Mouse (Mus musculus) embryonic facial prominence, embryonic 11.5 days (tissue): ENCODE data around the gene Utrn. TPM values are rescaled to one million over a fixed set of nuclear protein-coding genes. Genes with fewer than 3 reads are reported as not detected.

Experiments
- ATAC-seq: fragments of 200-750 bp; cut with Nextera tagmentation; replicated peaks from 2 replicates; pipeline ENCODE4 v1.8.0; 2017; ENCODE audit warnings: low read depth; ENCODE audit not compliant: insufficient number of reproducible peaks, low FRiP score, low TSS enrichment
- DNase-seq: peaks from one replicate; pipeline ENCODE4 v3.0.0-alpha.2; 2015; ENCODE audit warnings: low spot score
- H3K27ac ChIP-seq: fragments of 300-500 bp; sonication (generic); replicated peaks from 2 replicates; pipeline ENCODE4 v1.5.1; 2014; ENCODE audit warnings: mild to moderate bottlenecking, low read depth, low read length, control low read depth
- H3K27me3 ChIP-seq: fragments of 300-500 bp; sonication (generic); 2 replicates; pipeline ENCODE4 v1.6.1; 2014; ENCODE audit warnings: mild to moderate bottlenecking, low read length, moderate library complexity, mixed read lengths; ENCODE audit not compliant: control insufficient read depth, insufficient read depth
- H3K36me3 ChIP-seq: fragments of 300-500 bp; sonication (generic); replicated peaks from 2 replicates; pipeline ENCODE4 v1.6.1; 2014; ENCODE audit warnings: low read depth, mild to moderate bottlenecking, low read length, moderate library complexity, mixed read lengths; ENCODE audit not compliant: control insufficient read depth, insufficient read depth
- H3K4me1 ChIP-seq: fragments of 300-500 bp; sonication (generic); 2 replicates; pipeline ENCODE4 v1.6.1; 2014; ENCODE audit warnings: low read length, mixed read lengths; ENCODE audit not compliant: control insufficient read depth, insufficient read depth
- H3K4me2 ChIP-seq: fragments of 300-500 bp; sonication (generic); 2 replicates; pipeline ENCODE4 v1.6.1; 2014; ENCODE audit warnings: low read depth, mild to moderate bottlenecking, control low read depth, low read length, moderate library complexity
- H3K4me3 ChIP-seq: fragments of 300-500 bp; sonication (generic); 2 replicates; pipeline ENCODE4 v1.5.1; 2014; ENCODE audit warnings: low read depth, low read length, control low read depth
- H3K9ac ChIP-seq: fragments of 300-500 bp; sonication (generic); replicated peaks from 2 replicates; pipeline ENCODE4 v1.6.1; 2014; ENCODE audit warnings: mild to moderate bottlenecking, control low read depth, low read length
- H3K9me3 ChIP-seq: fragments of 300-500 bp; sonication (generic); replicated peaks from 2 replicates; pipeline ENCODE4 v1.6.1; 2016; ENCODE audit warnings: mild to moderate bottlenecking, low read length, inconsistent platforms, mixed read lengths; ENCODE audit not compliant: control insufficient read depth
- WGBS: fragments of 180-500 bp; shearing (Covaris S2); extraction: QIAGEN DNeasy Blood & Tissue Kit; methylation state at CpG from one replicate; pipeline ENCODE4 v1.1.7; 2014; 5-methylcytosine and 5-hydroxymethylcytosine counted together
- polyA plus RNA-seq: library from polyadenylated mRNA; unstranded; fragments of >200 nt; fragmentation: Nextera tagmentation; extraction: Ambion mirVana; gene quantifications from 2 replicates; pipeline ENCODE4 v1.2.1, GENCODE M21; 2014

The Utrn gene
- polyA plus RNA-seq, 1 experiment from 2014 or later = 47.4 TPM

DNA sequence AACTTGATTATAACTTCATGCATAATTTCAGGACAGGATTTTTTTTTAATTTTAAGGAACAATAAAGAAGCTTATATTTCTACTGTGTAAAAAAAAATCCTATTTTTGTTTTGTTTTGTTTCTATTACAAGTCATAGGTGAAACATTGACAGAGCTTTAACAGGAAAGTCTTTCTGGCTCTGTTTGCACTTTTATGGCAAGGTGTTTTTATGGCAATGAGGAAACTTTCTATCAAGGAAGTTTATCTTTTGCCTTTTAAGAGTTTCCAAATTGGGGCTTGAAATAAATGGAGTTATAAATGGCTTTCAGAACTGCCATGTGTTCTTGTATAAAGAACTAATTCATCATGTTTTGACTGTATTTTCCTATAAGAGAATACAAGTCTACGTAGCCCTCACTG lies 385.7 kb downstream of the Utrn start:
- Histone ChIP-seq H3K4me2 (no peak overlapping the region), H3K9me3 (no peaks in the 10 kb centered on the region), H3K27me3 (no peaks in the 10 kb centered on the region), H3K36me3 (no peaks in the 10 kb centered on the region), H3K9ac (no peak overlapping the region), H3K27ac (no peak overlapping the region), H3K4me1 (no peaks in the 10 kb centered on the region), H3K4me3 (no peak overlapping the region)
- ATAC-seq (no peak), DNase-seq (no peak)
- WGBS = 74% methylated on average over 1 of the region's 1 CpGs

- no peaks in the 10 kb centered on the region for H3K36me3 ChIP-seq
- ATAC-seq (no peak), DNase-seq (no peak)
- no peaks in the 10 kb centered on the region for H3K4me1 ChIP-seq
- no peaks in the 10 kb centered on the region for H3K27me3 ChIP-seq
- H3K9me3 ChIP-seq = no peaks in the 10 kb centered on the region
- H3K9ac ChIP-seq = no peak overlapping the region
- H3K4me3 ChIP-seq = no peak overlapping the region
- 87% methylated on average over 3 of the region's 3 CpGs for WGBS
- no peak overlapping the region for H3K27ac ChIP-seq
- H3K4me2 ChIP-seq = no peak overlapping the region
Observed at GRCm38 (mm10) chr10:12482975-12483374, 386.2 kb downstream of the Utrn start.

- DNase-seq (peak; percentile 47), ATAC-seq (no peak)
- Histone ChIP-seq H3K27ac (no peak overlapping the region), H3K4me2 (no peak overlapping the region), H3K9ac (no peak overlapping the region), H3K9me3 (no peaks in the 10 kb centered on the region), H3K27me3 (no peaks in the 10 kb centered on the region), H3K4me1 (no peaks in the 10 kb centered on the region), H3K36me3 (no peaks in the 10 kb centered on the region), H3K4me3 (no peak overlapping the region)
- WGBS = 55% methylated on average over 14 of the region's 14 CpGs
Observed at GRCm38 (mm10) chr10:12474850-12475621, 394.1 kb downstream of the Utrn start.

- Histone ChIP-seq H3K4me1 (no peaks in the 10 kb centered on the region), H3K4me3 (no peak overlapping the region), H3K36me3 (no peaks in the 10 kb centered on the region), H3K27ac (no peak overlapping the region), H3K9me3 (no peaks in the 10 kb centered on the region), H3K4me2 (no peak overlapping the region), H3K9ac (no peak overlapping the region), H3K27me3 (no peaks in the 10 kb centered on the region)
- WGBS = 69% methylated on average over 5 of the region's 5 CpGs
- ATAC-seq (no peak), DNase-seq (no peak)
Observed at GRCm38 (mm10) chr10:12469391-12470057, 399.6 kb downstream of the Utrn start.

DNA sequence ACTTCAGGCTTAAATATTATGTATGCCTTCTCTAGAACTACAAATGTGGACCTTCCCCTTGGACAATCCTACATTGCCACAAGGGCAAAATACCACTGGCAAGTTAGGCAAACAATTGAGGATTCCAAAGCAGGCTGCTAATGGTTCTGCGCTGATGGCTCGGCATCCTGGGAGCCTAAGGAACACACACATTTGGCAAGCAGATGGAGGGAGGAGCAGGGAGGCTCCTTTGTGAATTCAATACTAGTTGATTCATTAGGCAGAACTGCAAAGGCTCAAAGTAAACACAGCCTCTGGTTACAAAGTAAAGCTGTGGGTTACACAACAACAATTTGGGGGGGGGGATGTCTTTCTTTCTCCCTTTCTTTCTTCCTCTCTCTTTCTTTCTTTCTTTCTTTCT lies 401.6 kb downstream of the Utrn start:
- no peak overlapping the region for H3K4me3 ChIP-seq

GRCm38 (mm10) chr10:12460945-12461344 lies 408.2 kb downstream of the Utrn start:
- no peaks in the 10 kb centered on the region for H3K9me3 ChIP-seq
- no peaks in the 10 kb centered on the region for H3K4me1 ChIP-seq
- no peak overlapping the region for H3K27ac ChIP-seq
- no peak overlapping the region for H3K9ac ChIP-seq
- no peaks in the 10 kb centered on the region for H3K27me3 ChIP-seq
- no peak overlapping the region for H3K4me2 ChIP-seq
- DNase-seq (no peak), ATAC-seq (no peak)
- H3K4me3 ChIP-seq = no peak overlapping the region
- H3K36me3 ChIP-seq = no peaks in the 10 kb centered on the region; the same call in 1 of the 2 replicates

More for the DNA sequence above, 401.6 kb downstream of the Utrn start:
- H3K27ac ChIP-seq = no peak overlapping the region
- H3K27me3 ChIP-seq = no peaks in the 10 kb centered on the region
- H3K9ac ChIP-seq = no peak overlapping the region
- no peaks in the 10 kb centered on the region; the same call in 1 of the 2 replicates for H3K36me3 ChIP-seq
- 23% methylated on average over 2 of the region's 2 CpGs for WGBS
- no peaks in the 10 kb centered on the region for H3K4me1 ChIP-seq
- DNase-seq (peak; percentile 48), ATAC-seq (no peak)
- no peaks in the 10 kb centered on the region for H3K9me3 ChIP-seq
- no peak overlapping the region for H3K4me2 ChIP-seq

DNA sequence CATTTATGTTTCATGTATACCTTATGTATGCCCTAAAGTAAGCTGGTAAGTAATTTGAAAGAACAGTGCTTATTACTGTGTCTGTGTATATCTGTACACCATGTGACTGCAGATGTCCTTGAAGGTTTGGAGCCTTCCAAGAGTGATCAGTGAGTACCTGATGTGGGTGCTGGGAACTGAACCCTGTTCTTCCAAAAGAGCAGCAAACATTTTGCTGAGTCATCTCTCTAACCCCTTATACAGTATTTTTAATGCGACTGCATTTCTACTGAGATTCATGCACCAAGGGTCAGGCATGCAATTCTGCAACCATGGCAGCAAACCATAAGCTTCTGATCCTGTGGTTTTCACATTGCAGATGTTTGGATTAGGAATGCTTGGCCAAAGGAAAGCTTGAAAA lies 412.3 kb downstream of the Utrn start:
- no peak for DNase-seq
- no peaks in the 10 kb centered on the region for H3K27me3 ChIP-seq
- no peaks in the 10 kb centered on the region for H3K4me1 ChIP-seq
- H3K9ac ChIP-seq = no peak overlapping the region
- H3K4me2 ChIP-seq = no peak overlapping the region
- H3K36me3 ChIP-seq = no peaks in the 10 kb centered on the region
- H3K27ac ChIP-seq = no peak overlapping the region
- 88% methylated on average over 1 of the region's 1 CpGs for WGBS
- ATAC-seq = no peak
- no peak overlapping the region for H3K4me3 ChIP-seq
- H3K9me3 ChIP-seq = no peaks in the 10 kb centered on the region

GRCm38 (mm10) chr10:12452641-12453040 lies 416.5 kb downstream of the Utrn start:
- no peaks in the 10 kb centered on the region for H3K9me3 ChIP-seq
- 87% methylated on average over 2 of the region's 2 CpGs for WGBS
- H3K4me2 ChIP-seq = no peak overlapping the region
- H3K4me1 ChIP-seq = no peaks in the 10 kb centered on the region
- no peak for ATAC-seq
- no peak overlapping the region for H3K4me3 ChIP-seq
- no peaks in the 10 kb centered on the region for H3K36me3 ChIP-seq
- no peak for DNase-seq
- H3K27ac ChIP-seq = no peak overlapping the region
- no peak overlapping the region for H3K9ac ChIP-seq
- H3K27me3 ChIP-seq = no peaks in the 10 kb centered on the region
